Mouse (Mus musculus): ENCODE results near the gene Pagr1b. TPM values are rescaled to one million over a fixed set of nuclear protein-coding genes. Genes with fewer than 3 reads are reported as not detected.

Pagr1b gene
- total and polyA plus RNA-seq, 3 experiments, result 0.39 to 4.5 TPM; not detected in 1

DNA sequence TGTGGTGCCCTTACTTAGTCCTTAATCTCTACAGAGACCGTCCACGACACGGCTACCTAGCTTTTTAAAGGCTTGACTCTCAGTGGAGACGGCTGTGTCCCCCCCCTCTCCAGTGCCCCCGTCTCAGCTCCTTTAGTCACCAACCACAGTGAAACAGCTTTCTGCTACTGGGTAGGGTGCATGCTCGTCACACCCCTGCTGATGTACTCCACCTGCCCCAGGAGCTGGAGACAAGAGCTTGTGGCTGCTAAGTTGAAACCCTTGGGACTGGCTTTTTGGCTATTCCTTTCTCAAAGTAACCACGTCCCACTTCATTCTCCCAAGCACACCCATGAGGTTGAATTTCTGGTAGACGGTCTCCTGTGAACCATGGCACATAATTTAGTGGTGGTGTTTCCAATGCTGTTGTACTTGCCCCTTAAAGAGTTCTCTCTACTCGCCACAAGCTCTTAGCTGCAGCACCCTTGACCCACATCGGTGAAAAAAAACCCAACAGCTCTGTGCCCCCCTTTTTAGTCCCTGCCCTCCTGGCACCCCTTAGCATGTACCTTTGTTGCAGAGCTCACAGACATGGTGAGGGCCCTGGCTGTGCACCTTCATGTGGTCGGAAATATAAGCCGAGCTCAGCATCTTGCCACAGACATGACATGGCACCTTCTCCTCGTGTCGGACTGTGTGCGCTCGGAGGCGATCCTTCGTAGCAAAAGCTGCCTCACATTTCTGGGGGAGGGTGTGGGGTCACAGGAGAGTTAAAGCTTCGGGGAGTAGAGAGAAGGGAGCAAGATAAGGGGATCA, 7.8 kb upstream of the Pagr1b start:
- Histone ChIP-seq H3K36me3 (ENCODE audit: control insufficient read depth in 1 of 2, insufficient read depth in 2 of 2, low read length in 2 of 2) (peaks cover 2 to 28% of the 10 kb centered on the region in 2 experiments; a peak in 3 of 4 replicates), H3K4me1 (ENCODE audit: control insufficient read depth in 1 of 2, insufficient read depth in 2 of 2, low read length in 2 of 2) (peaks cover 4 to 30% of the 10 kb centered on the region in 2 experiments; a peak in 3 of 4 replicates)

DNA sequence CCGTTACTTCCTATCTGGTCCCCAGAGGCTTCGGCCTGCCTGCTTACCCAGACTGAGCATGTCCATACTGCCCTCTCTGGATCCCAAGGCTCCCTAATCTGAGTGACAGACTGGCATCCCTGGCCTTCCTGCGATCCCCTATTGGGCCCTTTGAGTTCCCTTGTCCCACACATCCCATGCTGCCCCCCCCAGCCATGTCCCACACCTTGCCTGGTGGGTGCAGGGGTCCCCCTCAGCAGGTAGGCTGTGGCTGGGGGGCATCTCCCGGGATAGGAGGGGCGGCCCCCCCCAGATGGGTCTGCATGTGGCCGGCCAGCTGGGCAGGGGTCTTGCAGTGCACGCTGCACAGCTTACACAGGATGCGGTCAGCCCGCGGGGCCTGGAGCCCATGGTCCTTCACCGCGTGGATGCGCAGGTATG, 7.0 kb upstream of the Pagr1b start:
- Histone ChIP-seq H3K27me3 (ENCODE audit: control insufficient read depth in 1 of 2, insufficient read depth in 2 of 2, low read length in 2 of 2) (no peaks in the 10 kb centered on the region), H3K27ac (ENCODE audit: control insufficient read depth, low read depth, low read length) (0 out of 2 replicates have a peak overlapping the region, but pooled peaks have one; percentile 15), H3K4me3 (ENCODE audit: control insufficient read depth in 1 of 2, insufficient read depth in 1 of 2, low read depth in 2 of 2, low read length in 2 of 2) (peak overlapping the region; percentile 59 to 86; a peak in 3 of 4 replicates)

More for the DNA sequence above, 7.8 kb upstream of the Pagr1b start:
- Histone ChIP-seq H3K4me3 (ENCODE audit: control insufficient read depth in 1 of 2, insufficient read depth in 1 of 2, low read depth in 2 of 2, low read length in 2 of 2) (peak overlapping the region; percentile 59 to 86), H3K9ac (ENCODE audit: control insufficient read depth, low read depth, low read length, poor library complexity, severe bottlenecking) (peak overlapping the region; percentile 97), H3K27me3 (ENCODE audit: control insufficient read depth in 1 of 2, insufficient read depth in 2 of 2, low read length in 2 of 2) (no peaks in the 10 kb centered on the region), H3K9me3 (replicated peaks; ENCODE audit: insufficient read depth, low read length) (no peaks in the 10 kb centered on the region), H3K27ac (ENCODE audit: control insufficient read depth, low read depth, low read length) (peak overlapping the region; percentile 93), H3K79me2 (ENCODE audit: control insufficient read depth, insufficient read depth, low read length, poor library complexity) (peaks cover 41% of the 10 kb centered on the region)
- no peak for TF ChIP-seq RAD21 (IDR thresholded peaks at IDR 0.05; ENCODE audit: low read depth, low read length)
- TF ChIP-seq MXI1 (IDR thresholded peaks at IDR 0.05; ENCODE audit: low read depth, low read length), result peak; percentile 67
- TF ChIP-seq CHD1 (IDR thresholded peaks at IDR 0.05; ENCODE audit: low read depth, low read length), result 0 out of 2 replicates have a peak, but pooled peaks have one; percentile 36
- peak; percentile 59 for DNase-seq (ENCODE audit: low read depth, low spot score)

DNA sequence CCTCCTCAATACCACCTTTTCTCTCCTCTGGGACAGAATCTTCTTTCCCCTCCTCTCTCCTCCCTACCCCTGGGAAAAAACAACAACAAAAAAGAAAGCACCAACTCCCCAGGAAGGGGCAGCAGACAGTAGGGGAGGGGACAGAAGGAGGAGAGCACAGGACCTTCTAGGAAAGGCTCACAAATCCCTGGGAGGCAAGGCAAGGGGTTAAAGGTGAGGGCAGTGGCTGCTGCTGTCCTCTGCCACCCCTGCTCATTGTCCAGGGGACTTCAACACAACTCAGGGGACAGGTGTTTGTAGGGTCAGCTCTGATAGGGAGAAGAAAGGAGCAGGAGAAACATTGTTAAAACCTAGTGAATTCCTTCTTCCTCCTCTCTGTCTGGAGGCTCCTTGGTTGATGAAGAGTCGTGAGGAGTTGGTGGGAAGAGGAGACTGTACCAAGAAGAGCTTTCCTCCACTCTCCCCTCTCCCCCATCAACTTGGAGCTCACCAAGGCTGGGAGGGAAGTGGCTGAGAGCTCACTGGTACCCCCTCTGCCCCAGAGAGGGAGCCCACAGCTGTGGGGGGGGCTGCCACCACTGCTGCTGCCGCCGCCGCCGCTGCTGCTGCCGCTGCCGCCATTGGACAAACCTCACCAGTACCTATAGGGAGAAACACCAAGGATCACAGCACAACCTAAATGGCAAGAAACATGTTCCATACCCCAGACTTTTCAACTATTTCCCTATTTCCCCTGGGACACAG, 6.4 kb upstream of the Pagr1b start:
- no peaks in the 10 kb centered on the region for H3K9me3 ChIP-seq (replicated peaks; ENCODE audit: insufficient read depth, low read length)
- peaks cover 0 to 20% of the 10 kb centered on the region in 2 experiments; a peak in 2 of 4 replicates for H3K4me1 ChIP-seq (ENCODE audit: control insufficient read depth in 1 of 2, insufficient read depth in 2 of 2, low read length in 2 of 2)
- H3K36me3 ChIP-seq (ENCODE audit: control insufficient read depth in 1 of 2, insufficient read depth in 2 of 2, low read length in 2 of 2), result peaks cover 0 to 18% of the 10 kb centered on the region in 2 experiments; a peak in 3 of 4 replicates
- TF ChIP-seq ELF1 (IDR thresholded peaks at IDR 0.05; ENCODE audit: low read depth, low read length), result no peak
- no peak for DNase-seq (ENCODE audit: low read depth, low spot score)
- peaks cover 41% of the 10 kb centered on the region for H3K79me2 ChIP-seq (ENCODE audit: control insufficient read depth, insufficient read depth, low read length, poor library complexity)
- H3K4me3 ChIP-seq (ENCODE audit: control insufficient read depth in 1 of 2, insufficient read depth in 1 of 2, low read depth in 2 of 2, low read length in 2 of 2), result 0 out of 4 replicates have a peak overlapping the region, but pooled peaks of 1 of the 2 experiments have one; percentile 86
- 0 out of 2 replicates have a peak overlapping the region, but pooled peaks have one; percentile 15 for H3K27ac ChIP-seq (ENCODE audit: control insufficient read depth, low read depth, low read length)
- H3K9ac ChIP-seq (ENCODE audit: control insufficient read depth, low read depth, low read length, poor library complexity, severe bottlenecking), result peak overlapping the region; percentile 97
- H3K27me3 ChIP-seq (ENCODE audit: control insufficient read depth in 1 of 2, insufficient read depth in 2 of 2, low read length in 2 of 2), result no peaks in the 10 kb centered on the region

More for the DNA sequence above, 7.0 kb upstream of the Pagr1b start:
- H3K79me2 ChIP-seq (ENCODE audit: control insufficient read depth, insufficient read depth, low read length, poor library complexity), result peaks cover 41% of the 10 kb centered on the region
- H3K4me1 ChIP-seq (ENCODE audit: control insufficient read depth in 1 of 2, insufficient read depth in 2 of 2, low read length in 2 of 2), result peaks cover 4 to 25% of the 10 kb centered on the region in 2 experiments; a peak in 3 of 4 replicates
- peaks cover 0 to 22% of the 10 kb centered on the region in 2 experiments; a peak in 3 of 4 replicates for H3K36me3 ChIP-seq (ENCODE audit: control insufficient read depth in 1 of 2, insufficient read depth in 2 of 2, low read length in 2 of 2)
- H3K9me3 ChIP-seq (replicated peaks; ENCODE audit: insufficient read depth, low read length), result no peaks in the 10 kb centered on the region
- DNase-seq (ENCODE audit: low read depth, low spot score), result no peak
- peak overlapping the region; percentile 97 for H3K9ac ChIP-seq (ENCODE audit: control insufficient read depth, low read depth, low read length, poor library complexity, severe bottlenecking)
- no peak for TF ChIP-seq NRF1 (IDR thresholded peaks at IDR 0.05; ENCODE audit: insufficient read depth, low read depth, low read length, poor library complexity, severe bottlenecking)
- TF ChIP-seq POLR2A (IDR thresholded peaks at IDR 0.05; ENCODE audit: control insufficient read depth in 1 of 2, insufficient read depth in 1 of 2, low read depth in 1 of 2, low read length in 2 of 2, poor library complexity in 1 of 2), result peak in 1 of 2 experiments; percentile 25; a peak in 1 of 4 replicates
- TF ChIP-seq MYC (IDR thresholded peaks at IDR 0.05; ENCODE audit: low read depth, low read length), result no peak
- no peak for TF ChIP-seq USF1 (IDR thresholded peaks at IDR 0.05; ENCODE audit: low read depth, low read length)
- no peak for TF ChIP-seq TBP (IDR thresholded peaks at IDR 0.05; ENCODE audit: low read depth, low read length)
